Mouse (Mus musculus) embryonic facial prominence, embryonic 15.5 days (tissue): Measurements from ENCODE around the gene Iltifb. TPM values are rescaled to one million over a fixed set of nuclear protein-coding genes. Genes with fewer than 3 reads are reported as not detected.
A peak's percentile ranks its signal among the peaks of the same experiment; 100 is the strongest.
"Not testable (repeated sequence)": the region's sequence is repeated elsewhere in the genome, so short reads cannot be mapped to it uniquely, and the experiment has no call there.

Experiments used
- ATAC-seq: fragments of 200-750 bp; cut with Nextera tagmentation; 2 replicates; pipeline ENCODE4 v1.8.0; 2017; ENCODE audit warnings: low read depth, moderate TSS enrichment; ENCODE audit not compliant: insufficient number of reproducible peaks, low FRiP score, low TSS enrichment
- H3K27ac ChIP-seq: fragments of 300-500 bp; sonication (generic); replicated peaks from 2 replicates; pipeline ENCODE4 v1.5.1; 2015; ENCODE audit warnings: mild to moderate bottlenecking, inconsistent platforms
- H3K27me3 ChIP-seq: fragments of 300-500 bp; sonication (generic); 2 replicates; pipeline ENCODE4 v1.6.1; 2015; ENCODE audit warnings: inconsistent platforms
- H3K36me3 ChIP-seq: fragments of 300-500 bp; sonication (generic); 2 replicates; pipeline ENCODE4 v1.6.1; 2015; ENCODE audit warnings: mild to moderate bottlenecking, inconsistent platforms
- H3K4me1 ChIP-seq: fragments of 300-500 bp; sonication (generic); 2 replicates; pipeline ENCODE4 v1.6.1; 2015; ENCODE audit warnings: inconsistent platforms
- H3K4me2 ChIP-seq: fragments of 300-500 bp; sonication (generic); replicated peaks from 2 replicates; pipeline ENCODE4 v1.6.1; 2015; ENCODE audit warnings: mild to moderate bottlenecking, inconsistent platforms
- H3K4me3 ChIP-seq: fragments of 300-500 bp; sonication (generic); replicated peaks from 2 replicates; pipeline ENCODE4 v1.5.1; 2015; ENCODE audit warnings: mild to moderate bottlenecking, inconsistent platforms
- H3K9ac ChIP-seq: fragments of 300-500 bp; sonication (generic); 2 replicates; pipeline ENCODE4 v1.6.1; 2015; ENCODE audit warnings: inconsistent platforms
- H3K9me3 ChIP-seq: fragments of 300-500 bp; sonication (generic); replicated peaks from 2 replicates; pipeline ENCODE4 v1.6.1; 2016; ENCODE audit warnings: inconsistent platforms
- WGBS: fragments of 180-500 bp; shearing (Covaris S2); methylation state at CpG from one replicate; pipeline ENCODE4 v1.1.7; 2015; 5-methylcytosine and 5-hydroxymethylcytosine counted together
- polyA plus RNA-seq: library from polyadenylated mRNA; unstranded; fragments of >200 nt; fragmentation: Nextera tagmentation; extraction: Ambion mirVana; gene quantifications from 2 replicates; pipeline ENCODE4 v1.2.1, GENCODE M21; 2015

Iltifb gene
- polyA plus RNA-seq = not detected in 2 replicates

DNA sequence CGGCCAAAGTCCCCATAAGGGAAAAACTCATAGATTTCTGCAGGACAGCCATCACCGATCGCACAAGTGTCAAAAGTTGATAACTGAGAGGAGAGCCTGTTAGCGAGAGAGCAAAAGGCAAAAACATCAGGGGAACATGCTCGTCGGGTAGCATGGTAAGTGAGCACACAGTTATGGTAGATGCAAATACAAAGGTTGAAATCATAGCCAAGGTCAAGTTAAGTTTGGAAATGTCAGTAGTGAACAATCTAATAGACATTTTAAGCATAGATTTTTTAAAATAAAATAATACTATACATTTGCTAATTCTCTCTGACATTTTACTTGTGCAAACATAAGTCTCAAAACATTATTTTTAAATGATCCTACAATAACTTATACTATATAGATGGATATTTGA lies at the start of gene Iltifb:
TSS of gene Iltifb (minus strand) at position 101 of the 400 bp plus-strand sequence.
- no peak within 1 kb of the TSS for H3K4me2 ChIP-seq
- H3K27me3 ChIP-seq = no peaks in the 10 kb centered on the region
- H3K27ac ChIP-seq = no peak within 1 kb of the TSS
- H3K4me3 ChIP-seq = no peak within 1 kb of the TSS
- no peaks in the 10 kb centered on the region for H3K9me3 ChIP-seq
- no peak within 1 kb of the TSS for H3K9ac ChIP-seq
- no peaks in the 10 kb centered on the region for H3K36me3 ChIP-seq
- no peak for ATAC-seq
- no peaks in the 10 kb centered on the region for H3K4me1 ChIP-seq
- 92% methylated on average over 6 of the region's 6 CpGs for WGBS

- H3K4me3 ChIP-seq, H3K4me2 ChIP-seq, H3K36me3 ChIP-seq, ATAC-seq, H3K4me1 ChIP-seq, H3K9ac ChIP-seq, H3K27ac ChIP-seq, H3K27me3 ChIP-seq, H3K9me3 ChIP-seq: not testable (repeated sequence)
- no CpG with 5 or more reads among the region's 14 CpGs for WGBS
Observed at GRCm38 (mm10) chr10:118343155-118343554, 48.3 kb upstream of the Iltifb start, which contains the start of gene Gm9046. TSS of gene Gm9046 (minus strand) at chr10:118343255.

DNA sequence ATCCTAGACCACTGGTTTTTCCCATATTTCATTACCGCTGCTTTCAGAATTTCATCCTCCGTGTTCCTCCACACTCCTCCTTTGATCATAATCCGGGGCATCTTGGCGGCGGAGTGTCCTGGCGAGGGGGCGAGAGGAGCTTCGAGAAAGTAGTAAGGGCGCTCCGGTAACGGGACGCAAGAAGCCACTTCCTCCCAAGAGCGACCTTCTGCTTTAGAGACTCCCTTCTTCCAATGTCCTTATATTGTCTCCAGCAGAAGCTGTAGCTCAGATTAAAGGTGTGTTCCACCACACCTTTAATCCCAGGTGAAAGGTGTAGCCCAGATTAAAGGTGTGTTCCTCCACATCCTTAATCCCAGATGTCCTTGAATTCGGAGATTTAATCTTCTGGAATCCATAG lies 42.9 kb upstream of the Iltifb start, which contains the start of gene Gm9045:
TSS of gene Gm9045 (minus strand) at position 101 of the 400 bp plus-strand sequence.
- not testable (repeated sequence) for H3K27me3 ChIP-seq, ATAC-seq, H3K9ac ChIP-seq, H3K4me3 ChIP-seq, H3K27ac ChIP-seq, H3K9me3 ChIP-seq, H3K4me1 ChIP-seq, H3K36me3 ChIP-seq, H3K4me2 ChIP-seq
- no CpG with 5 or more reads among the region's 14 CpGs for WGBS

DNA sequence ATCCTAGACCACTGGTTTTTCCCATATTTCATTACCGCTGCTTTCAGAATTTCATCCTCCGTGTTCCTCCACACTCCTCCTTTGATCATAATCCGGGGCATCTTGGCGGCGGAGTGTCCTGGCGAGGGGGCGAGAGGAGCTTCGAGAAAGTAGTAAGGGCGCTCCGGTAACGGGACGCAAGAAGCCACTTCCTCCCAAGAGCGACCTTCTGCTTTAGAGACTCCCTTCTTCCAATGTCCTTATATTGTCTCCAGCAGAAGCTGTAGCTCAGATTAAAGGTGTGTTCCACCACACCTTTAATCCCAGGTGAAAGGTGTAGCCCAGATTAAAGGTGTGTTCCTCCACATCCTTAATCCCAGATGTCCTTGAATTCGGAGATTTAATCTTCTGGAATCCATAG lies 37.5 kb upstream of the Iltifb start, which contains the start of gene Gm9044:
TSS of gene Gm9044 (minus strand) at position 101 of the 400 bp plus-strand sequence.
- not testable (repeated sequence) for H3K36me3 ChIP-seq, H3K27ac ChIP-seq, H3K4me2 ChIP-seq, H3K27me3 ChIP-seq, H3K9me3 ChIP-seq, H3K4me1 ChIP-seq, ATAC-seq, H3K4me3 ChIP-seq, H3K9ac ChIP-seq
- no CpG with 5 or more reads among the region's 14 CpGs for WGBS

DNA sequence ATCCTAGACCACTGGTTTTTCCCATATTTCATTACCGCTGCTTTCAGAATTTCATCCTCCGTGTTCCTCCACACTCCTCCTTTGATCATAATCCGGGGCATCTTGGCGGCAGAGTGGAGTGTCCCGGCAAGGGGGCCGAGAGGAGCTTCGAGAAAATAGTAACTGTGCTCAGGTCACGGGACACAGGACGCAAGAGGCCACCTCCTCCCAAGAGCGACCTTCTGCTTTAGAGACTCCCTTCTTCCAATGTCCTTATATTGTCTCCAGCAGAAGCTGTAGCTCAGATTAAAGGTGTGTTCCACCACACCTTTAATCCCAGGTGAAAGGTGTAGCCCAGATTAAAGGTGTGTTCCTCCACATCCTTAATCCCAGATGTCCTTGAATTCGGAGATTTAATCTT lies 32.0 kb upstream of the Iltifb start, which contains the start of gene Gm9040:
TSS of gene Gm9040 (minus strand) at position 101 of the 400 bp plus-strand sequence.
- not testable (repeated sequence) for H3K4me2 ChIP-seq, H3K9me3 ChIP-seq, H3K36me3 ChIP-seq, H3K27me3 ChIP-seq, H3K9ac ChIP-seq, H3K27ac ChIP-seq, H3K4me1 ChIP-seq, ATAC-seq, H3K4me3 ChIP-seq
- no CpG with 5 or more reads among the region's 11 CpGs for WGBS

DNA sequence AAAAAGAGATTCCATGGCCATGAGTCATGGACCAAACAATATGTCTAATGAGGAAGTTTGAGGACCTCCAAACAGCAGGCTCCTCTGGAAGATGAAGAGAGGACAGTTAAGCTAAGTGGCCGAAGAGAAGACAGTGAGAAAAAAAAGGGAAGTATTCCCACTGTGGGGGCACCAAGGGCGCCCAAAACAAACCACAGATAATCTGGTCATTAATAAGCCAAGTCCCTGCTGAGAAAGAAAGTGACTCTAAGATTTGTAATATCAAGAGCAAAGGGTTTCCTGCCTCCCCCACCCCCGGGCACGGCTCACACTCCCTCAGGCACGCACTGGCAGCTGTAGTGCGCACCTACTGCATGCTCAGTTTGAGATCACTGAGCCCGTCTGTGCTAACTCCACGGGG lies 24.2 kb upstream of the Iltifb start:
- Histone ChIP-seq H3K4me2 (no peak overlapping the region), H3K4me1 (no peaks in the 10 kb centered on the region), H3K4me3 (no peak overlapping the region), H3K9me3 (no peaks in the 10 kb centered on the region), H3K9ac (no peak overlapping the region), H3K36me3 (no peaks in the 10 kb centered on the region), H3K27me3 (no peaks in the 10 kb centered on the region), H3K27ac (no peak overlapping the region)
- WGBS = 85% methylated on average over 8 of the region's 8 CpGs
- no peak for ATAC-seq

DNA sequence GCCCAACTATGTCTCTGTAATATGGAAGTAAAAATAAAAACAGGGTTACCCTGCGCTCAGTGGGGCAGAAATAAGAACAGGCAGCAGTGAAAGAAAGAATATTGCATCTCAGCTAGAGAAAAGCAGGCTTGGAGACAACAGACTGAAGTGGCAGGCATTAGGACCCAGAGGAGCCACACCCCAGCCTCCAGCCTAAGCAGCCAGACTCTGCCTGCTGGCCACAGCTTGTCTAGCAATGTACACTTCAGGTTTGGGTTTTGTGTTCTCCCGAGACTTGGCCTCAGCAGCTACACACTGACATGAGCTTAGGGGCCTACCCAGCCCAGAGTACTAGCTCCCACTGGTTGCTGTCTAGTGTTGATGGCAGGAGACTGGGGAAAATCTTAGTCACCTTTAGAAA lies 7.3 kb upstream of the Iltifb start:
- not testable (repeated sequence) for H3K9ac ChIP-seq, H3K9me3 ChIP-seq, H3K4me2 ChIP-seq, H3K36me3 ChIP-seq, H3K27me3 ChIP-seq, H3K4me3 ChIP-seq, H3K27ac ChIP-seq, H3K4me1 ChIP-seq, ATAC-seq
- 26% methylated on average over 2 of the region's 2 CpGs for WGBS

DNA sequence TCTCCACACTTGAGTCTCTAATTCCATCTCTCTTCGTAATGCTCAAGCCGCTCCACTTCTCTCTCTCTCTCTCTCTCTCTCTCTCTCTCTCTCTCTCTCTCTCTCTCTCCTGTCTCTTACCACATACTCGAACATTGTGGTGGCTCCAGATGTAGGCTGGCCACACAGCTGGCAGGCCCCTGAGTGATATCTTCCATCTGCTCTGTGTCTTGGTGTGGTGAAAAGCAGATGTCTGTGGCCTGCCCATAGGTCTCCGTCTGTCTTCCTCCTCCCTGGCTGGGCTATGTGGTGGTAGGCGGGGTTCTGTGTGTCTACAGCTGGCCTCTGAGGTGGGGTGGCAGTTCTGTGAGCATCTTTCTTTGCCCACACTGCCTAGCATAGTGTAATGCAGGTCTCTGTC lies 11.8 kb downstream of the Iltifb start:
- H3K36me3 ChIP-seq, H3K9me3 ChIP-seq, H3K27ac ChIP-seq, H3K4me1 ChIP-seq, H3K4me3 ChIP-seq, H3K4me2 ChIP-seq, ATAC-seq, H3K9ac ChIP-seq, H3K27me3 ChIP-seq: not testable (repeated sequence)
- 46% methylated on average over 3 of the region's 5 CpGs for WGBS

DNA sequence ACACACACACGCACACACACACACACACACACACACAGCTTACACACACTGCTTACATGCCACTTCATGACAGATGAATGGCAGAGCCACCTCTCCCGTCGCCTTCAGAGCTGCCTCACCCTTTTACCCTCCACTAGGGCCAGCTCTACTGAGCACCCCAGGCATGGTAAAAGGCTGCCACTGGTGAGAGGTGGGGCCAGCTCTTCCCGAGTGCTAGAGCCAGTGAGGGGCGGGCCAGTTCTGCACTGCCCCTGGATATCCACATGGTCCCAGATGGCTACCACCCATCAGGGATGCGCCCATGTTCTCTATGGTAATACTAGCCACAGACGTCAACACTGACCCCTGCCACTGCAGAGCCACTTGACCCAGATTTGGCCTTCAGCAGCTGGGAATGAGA lies 12.3 kb downstream of the Iltifb start:
- H3K4me3 ChIP-seq, H3K4me1 ChIP-seq, H3K9ac ChIP-seq, H3K4me2 ChIP-seq, H3K27ac ChIP-seq, H3K9me3 ChIP-seq, H3K27me3 ChIP-seq, H3K36me3 ChIP-seq: not testable (repeated sequence)
- 63% methylated on average over 7 of the region's 7 CpGs for WGBS
- peak; percentile 47 for ATAC-seq

DNA sequence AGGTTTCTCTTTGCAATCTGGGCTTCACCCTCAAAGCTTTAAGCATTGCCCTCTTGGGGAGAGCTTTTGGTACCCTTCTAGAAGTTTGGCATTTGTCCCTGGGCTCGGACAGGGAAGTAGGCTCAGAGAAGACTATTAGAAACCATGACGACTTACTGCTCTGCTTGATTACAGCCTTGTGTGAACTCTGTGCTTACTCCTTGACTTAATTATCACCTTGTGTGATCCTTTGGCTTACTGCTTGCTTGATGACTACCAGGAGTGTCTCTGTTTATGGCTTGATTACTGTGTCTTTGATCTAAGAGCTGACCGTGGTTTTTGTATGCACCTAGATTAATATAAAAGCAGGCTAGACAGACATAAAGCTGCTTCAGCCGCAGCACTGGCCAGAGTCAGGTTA lies 16.8 kb downstream of the Iltifb start:
- WGBS = no CpG with 5 or more reads among the region's 4 CpGs
- not testable (repeated sequence) for H3K4me1 ChIP-seq, H3K9me3 ChIP-seq, H3K27ac ChIP-seq, H3K4me3 ChIP-seq, H3K9ac ChIP-seq, H3K4me2 ChIP-seq, H3K27me3 ChIP-seq, H3K36me3 ChIP-seq, ATAC-seq

DNA sequence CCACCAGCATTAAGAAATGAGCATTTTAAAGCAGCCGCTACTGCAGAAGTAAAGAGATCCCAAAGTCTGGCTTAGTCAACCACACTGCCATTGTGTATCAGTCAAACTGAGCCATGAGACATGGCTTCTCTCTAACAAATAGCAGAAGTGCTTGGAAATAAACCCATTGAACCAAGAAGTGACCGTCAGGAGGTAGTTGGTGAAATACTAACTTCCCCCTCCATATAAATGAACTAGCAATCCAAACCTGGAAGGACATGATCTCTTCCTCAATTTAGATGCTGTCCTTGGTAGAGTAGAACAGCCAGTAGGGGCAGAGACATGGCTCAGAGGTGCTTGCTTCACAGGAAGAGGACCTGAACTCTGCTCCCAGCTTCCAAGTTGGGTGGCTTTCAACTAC lies 23.4 kb downstream of the Iltifb start:
- H3K9ac ChIP-seq, ATAC-seq, H3K4me3 ChIP-seq, H3K27ac ChIP-seq, H3K36me3 ChIP-seq, H3K27me3 ChIP-seq, H3K4me1 ChIP-seq, H3K4me2 ChIP-seq, H3K9me3 ChIP-seq: not testable (repeated sequence)
- WGBS = no CpG with 5 or more reads among the region's 2 CpGs

DNA sequence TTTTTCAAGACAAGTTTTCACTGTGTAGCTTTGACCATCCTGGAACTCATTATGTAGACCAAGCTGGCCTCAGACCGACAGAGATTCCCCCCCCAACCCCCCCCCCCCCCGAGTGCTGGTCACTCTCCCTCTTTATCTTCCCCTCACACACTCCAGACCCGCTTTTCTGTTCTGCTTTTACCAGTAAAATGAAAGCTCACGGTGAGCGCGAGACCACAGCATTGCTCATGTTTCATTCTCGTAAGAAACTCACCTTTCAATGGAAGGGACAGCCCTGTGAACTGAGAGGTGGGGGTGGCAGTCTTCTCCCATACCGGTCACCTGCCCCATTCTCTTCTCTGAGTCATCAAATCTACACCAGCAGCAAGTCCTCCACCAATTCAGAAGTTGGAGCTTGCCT lies 26.0 kb downstream of the Iltifb start:
- H3K27ac ChIP-seq = not testable (repeated sequence)

More for the DNA sequence above, 26.0 kb downstream of the Iltifb start:
- not testable (repeated sequence) for H3K36me3 ChIP-seq, ATAC-seq, H3K9ac ChIP-seq, H3K4me2 ChIP-seq, H3K4me1 ChIP-seq, H3K9me3 ChIP-seq, H3K4me3 ChIP-seq, H3K27me3 ChIP-seq
- WGBS = 50% methylated on average over 2 of the region's 8 CpGs
